Mouse (Mus musculus) urinary bladder, postnatal 36 days (tissue): ENCODE measurements at regions not wholly inside any gene's neighbourhood (a gene's known extent, or its start where the extent isn't known, plus 50 kb on each side); places are given as distances from the start of the nearest gene placed in this dataset.

Source experiments
- DNase-seq, 2 experiments: peaks; one replicate each; pipeline ENCODE4 v3.0.0; 2022; ENCODE audit warnings: low spot score in 2 of 2, mixed read lengths in 1 of 2

DNA sequence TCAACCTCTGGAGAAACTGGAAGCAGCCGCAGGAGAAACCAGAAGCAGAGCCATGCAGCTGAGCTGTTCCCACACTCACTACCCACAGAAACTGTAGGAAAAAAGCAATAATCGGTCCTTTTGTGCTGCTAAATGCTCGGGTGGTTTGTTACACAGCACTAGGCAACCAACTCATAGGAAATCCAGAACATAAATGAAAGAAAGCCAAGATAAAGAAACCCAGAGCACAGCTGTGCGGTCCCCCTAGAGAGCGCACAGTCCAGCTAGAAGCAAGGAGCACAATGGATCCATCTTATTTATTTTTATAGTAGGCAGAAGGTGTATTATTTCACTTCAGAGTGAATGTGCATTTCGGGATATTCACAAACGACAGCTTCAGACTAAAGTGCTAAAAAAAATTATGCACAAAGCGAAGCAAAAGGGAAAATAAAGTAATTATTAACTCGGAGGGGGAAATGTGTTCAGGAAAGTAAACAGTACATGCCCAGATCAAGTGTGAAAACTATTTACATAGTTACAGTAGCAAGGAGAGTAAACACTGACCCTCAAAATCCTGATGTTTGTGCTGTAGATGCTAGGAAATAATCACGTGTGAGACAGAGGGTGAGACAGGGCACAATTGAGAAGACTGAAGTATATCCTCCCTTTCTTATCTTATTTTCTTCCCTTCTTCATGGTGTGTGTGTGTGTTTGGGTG lies 204.4 kb upstream of the Noct start:
- no peak for DNase-seq

DNA sequence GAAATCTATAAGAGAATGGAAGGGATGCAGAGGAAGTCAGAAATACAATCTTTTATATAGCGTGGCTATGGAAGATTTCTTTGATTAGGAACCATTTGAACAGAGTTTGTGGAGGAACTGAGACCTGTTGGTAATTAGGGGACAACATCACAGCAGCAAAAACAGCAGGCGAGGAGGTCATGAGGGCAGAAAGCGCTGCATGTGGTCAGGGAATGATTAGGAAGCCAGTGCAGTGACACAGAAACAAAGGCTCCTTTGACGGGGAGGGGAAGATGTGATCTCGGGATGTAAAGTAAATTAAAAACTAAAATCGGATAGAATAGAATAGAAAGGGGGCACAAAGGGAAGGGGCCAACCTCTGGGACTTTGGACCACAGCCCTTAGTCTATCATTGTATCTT lies 199.6 kb upstream of the Noct start:
- no peak for DNase-seq

DNA sequence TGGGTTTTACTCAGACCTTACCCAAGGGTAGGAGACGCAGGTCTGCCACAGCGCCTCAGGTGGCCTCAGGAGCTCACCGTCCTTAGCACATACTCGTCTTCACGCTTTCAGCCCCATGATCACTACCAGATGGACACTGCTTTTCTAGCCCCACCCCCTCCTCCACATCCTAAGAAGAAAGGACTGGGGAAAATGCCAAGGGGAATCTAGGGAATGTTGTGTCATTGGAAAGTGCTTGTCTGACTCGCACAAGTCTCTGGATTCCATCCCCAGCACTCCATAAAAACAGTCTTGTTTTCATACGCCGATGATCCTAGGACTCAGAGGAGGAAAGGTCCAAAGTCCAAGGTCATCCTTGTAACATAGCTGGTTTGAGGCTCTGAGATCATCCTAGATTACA lies 192.4 kb upstream of the Noct start:
- DNase-seq = peak; percentile 20 to 31

DNA sequence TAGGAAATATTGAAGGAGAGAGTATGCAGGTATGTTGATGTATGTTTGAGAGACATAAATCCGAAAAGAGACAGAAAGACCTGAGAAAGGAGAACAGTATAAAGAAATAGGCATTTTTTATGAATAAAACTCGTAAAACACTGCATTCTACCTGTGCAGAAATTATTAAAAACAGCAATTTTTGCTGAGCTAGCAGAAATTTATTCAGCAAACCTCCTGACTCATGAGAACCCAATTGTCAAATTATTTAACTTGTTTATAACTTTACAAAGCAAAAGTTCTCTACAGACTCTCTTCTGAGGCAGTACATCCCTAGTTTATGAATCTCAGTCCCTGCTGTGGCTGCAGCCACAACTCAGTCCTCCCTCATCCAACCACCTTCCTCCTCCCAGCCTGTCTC lies 191.0 kb upstream of the Noct start:
- DNase-seq = no peak

DNA sequence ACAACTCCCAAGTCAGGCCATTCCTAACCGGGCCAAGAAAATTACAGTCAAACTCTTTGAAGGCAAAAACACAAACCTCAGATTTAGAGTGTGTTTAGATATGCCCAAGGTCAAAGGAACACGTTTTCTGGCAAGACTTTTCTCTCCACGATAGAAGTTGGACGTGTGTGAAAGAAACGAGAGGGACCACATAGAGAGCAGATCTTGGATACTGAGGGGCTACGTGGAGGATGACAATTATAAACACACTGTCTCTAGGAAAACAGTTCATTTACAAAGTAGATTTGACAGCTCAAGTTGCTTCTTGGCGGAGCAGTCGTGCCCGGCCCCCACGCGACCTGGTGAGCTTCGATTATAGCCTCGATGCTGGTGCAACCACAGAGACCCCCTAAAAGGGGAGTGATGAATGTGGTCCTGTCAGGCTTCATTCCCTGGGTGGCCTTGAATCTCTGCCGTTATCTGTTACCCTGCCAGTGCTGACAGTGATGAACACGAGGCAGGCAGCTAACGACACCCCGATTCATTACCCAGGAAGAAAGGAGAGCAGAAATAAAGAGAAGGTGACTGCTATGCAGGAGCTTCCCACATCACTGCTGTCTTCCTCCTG lies 187.4 kb upstream of the Noct start:
- DNase-seq = no peak

DNA sequence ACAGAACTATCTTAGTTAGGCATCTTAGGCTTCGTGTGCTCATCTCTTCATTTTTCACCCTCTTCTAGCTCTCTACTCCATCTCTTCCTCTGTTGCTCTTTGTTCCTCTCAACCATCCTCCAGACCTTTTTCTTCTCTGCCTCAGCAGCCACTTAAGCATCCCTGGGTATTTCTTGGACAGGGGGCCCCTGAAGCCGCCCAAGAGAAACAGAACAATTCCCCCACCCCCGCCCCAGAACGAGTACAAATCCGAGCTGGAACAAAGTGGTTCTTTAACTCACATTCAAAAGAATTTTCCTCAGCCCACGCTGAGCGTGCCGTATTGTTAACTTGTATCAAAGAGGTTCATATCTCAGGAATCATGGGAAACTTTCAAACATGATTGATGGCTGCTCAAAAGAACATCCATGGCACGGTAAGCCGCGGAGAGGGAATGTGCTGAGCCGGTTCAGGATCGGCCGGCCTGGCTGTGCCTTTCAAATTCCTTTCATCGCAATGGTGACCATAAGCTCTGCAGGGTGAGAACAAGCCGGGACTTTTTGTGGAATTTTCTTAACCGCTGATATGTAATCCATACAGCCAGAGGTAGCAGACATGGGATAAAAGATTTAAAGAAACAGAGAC lies 181.9 kb upstream of the Noct start:
- DNase-seq = no peak

DNA sequence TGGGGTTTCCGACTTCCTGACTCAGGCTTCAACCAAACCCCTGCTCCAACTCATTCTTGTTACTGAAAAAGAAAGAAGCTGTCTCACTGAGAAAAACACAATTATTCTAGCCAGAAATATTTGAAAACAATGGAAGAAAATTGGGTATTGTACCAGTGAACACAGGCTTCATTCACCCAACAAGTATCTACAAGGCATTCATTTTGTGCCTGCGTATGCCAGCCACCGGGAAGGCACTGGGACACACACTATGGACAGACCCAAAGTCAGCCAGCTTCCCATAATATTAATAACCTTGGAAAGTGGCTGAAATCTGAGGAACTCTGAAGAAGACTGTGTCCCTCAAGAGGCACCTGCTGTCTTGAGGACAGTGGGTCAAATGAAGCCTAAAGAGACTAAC lies 175.5 kb upstream of the Noct start:
- no peak for DNase-seq

DNA sequence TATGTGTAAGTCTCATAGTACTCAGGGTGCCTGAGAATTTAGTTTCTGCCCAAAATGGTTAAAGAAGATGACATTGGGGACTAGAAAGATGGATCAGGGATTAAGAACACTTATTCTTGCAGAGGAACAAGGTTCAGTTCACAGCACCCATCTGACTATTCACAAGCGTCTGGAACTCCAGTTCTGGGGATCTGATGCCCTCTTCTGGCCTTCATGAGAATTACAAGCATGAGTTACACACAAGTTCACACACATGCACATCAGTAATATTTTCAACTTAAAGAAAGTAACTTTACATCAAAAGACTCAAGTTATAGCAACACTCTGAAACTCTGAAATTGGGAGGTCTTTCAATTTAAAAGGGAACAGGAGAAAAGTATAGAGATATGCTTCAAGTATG lies 174.1 kb upstream of the Noct start:
- DNase-seq = no peak

DNA sequence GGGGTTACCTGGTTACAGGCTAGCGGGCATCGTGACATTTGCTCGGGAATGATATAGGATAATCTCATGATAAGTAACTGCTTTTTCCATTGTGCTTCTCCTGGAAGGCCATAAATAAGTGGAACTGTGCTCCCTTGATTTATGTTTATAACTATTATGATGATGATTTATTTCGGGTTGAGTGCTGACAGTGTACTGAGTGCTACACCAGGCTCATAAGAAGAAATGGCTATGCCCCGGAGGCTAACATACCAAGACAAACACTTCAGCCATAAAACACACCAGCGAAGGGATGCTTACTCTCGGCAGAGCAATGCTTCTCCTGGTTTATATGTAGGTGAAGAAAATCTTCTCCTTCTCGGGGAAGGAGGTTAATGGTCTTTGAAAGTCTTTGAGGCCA lies 169.2 kb upstream of the Noct start:
- no peak for DNase-seq

DNA sequence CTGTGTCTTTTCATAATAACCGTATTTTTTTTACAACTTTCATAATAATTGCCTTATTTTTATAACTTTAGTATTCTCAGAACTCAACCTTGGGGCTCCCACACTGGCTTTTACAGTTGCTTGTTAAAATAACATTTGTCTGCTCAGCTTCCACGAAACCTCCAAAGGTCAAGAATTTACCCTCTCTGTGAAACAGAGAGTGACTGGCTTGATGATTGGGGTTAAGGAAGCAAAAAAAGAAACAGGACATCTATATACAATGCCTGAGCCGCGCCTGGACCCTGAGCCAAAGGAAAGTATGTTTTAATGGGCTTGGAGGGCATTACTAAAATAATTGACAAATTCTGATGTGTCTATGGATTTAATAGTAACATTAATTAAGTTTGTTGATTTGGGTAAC lies 160.0 kb upstream of the Noct start:
- DNase-seq = no peak

DNA sequence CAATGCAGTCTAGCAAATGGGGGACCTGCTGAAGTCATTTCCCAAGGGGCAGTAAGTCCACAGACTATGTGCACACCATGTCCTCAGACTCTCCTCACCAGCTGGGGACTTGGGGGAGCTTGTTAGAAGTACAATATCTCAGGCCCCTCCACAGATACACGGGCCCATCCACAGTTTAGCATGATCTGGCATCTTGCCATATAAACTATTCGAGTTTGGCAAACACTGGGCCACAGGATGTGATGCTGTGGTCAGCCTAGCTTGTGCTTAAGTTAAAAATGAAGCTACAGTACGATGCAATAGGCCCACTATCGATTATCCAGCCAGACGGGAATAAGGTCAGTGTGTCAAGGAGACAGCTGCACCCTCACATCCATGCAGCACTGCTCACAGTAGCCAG lies 157.9 kb upstream of the Noct start:
- DNase-seq = no peak

DNA sequence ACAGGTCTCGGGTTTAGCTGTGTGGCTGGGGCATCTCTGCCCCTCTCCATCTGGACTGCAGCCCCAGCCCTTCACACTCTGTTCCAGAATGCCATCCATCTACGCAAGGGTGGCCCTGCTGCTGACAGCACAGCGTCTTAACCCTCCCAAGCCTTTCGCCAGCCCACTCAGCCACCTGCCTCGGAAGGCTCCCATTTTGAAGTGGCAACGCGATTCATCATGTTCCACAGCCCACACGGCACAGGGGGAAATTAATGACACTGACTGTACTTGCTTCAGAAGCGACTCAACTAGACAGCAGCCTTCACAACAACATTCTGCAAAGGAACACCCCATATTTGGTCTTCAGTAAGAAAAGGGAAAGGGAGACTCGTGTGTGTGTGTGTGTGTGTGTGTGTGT lies 151.8 kb upstream of the Noct start:
- DNase-seq = no peak

DNA sequence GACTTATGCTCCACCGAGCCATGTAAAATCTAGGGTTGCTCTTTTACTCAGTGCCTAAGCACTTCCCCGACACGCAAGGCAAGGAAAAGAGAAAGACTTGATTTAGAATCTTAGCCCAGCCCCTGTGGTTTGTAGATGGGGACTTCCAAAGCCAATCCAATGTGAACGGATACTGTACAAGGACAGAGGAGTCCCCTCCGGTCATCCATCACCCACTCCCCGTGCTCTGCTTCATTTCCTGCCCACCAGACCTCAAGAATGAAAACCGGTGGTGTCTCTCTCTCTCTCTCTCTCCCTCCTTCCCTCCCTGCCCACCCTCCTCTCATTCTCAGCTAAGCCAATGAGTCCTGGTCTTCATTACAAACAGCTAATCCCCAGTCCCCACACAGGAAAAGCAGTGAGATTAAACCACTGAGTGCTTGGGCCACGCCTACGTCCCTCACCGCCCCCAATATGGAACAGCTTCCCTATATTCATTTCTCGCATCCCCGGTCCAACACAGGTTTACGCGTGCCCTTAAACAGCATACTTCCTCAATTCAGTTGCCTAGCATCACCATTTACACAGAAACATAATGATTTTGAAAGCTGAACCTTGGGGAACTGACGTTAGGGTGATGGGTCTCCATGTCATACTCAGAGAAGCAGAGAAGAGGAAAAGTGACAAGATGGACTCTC lies 151.1 kb upstream of the Noct start:
- DNase-seq = no peak

DNA sequence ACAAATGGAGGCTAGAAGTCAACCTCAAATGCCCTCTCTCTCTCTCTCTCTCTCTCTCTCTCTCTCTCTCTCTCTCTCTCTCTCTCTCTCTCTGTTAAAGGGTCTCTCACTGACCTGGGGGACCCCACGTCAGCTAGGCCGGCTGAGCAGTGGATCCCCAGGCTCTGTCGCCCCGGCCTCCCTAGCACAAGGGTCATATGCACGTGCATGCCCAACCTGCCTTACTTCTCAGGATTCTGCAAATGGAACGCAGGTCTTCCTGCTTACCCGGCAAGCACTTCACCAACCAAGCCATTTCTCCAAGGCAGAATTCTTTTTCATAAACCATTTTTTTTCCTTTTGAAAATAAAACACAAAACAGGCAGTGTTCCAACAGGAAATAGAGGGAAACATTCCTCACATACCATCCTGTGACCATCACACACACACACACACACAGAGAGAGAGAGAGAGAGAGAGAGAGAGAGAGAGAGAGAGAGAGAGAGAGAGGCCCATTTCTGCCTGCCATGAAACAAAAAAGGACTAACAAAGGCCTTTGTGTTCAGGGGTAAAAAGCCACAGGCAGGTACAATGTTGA lies 150.4 kb upstream of the Noct start:
- no peak for DNase-seq

DNA sequence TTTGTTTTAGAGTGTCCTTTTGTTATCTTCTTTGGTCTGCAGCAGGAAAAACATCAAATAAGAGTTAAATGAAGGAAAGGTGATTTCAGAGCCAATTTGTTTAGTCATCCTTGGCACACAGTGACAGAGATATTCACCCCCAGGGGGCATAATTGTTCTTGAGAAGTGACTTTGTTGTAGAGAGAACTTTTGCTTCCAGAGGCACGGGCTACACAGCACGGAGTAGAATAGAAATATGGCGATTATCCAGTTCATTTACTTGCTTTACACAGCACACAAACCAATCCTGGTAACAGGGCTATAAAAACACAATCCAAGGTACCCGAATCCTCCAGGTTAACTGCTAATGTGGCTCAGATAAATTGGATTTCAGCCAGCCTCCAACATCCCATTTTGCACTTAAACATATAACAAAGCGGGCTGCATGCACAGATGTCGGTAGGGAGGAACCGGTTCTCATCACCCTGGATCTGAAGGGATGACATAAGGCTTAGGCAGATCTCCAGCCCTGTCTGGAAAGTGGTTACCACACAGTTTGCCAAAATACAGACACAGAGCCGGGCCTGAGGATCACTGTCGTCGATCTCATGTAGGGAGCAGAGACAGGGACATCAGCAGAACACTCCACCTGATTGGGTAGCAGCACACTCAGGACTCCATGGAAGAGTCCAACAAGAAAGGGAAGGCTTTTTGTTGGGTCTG lies 148.9 kb upstream of the Noct start:
- peak; percentile 11 to 13 for DNase-seq

DNA sequence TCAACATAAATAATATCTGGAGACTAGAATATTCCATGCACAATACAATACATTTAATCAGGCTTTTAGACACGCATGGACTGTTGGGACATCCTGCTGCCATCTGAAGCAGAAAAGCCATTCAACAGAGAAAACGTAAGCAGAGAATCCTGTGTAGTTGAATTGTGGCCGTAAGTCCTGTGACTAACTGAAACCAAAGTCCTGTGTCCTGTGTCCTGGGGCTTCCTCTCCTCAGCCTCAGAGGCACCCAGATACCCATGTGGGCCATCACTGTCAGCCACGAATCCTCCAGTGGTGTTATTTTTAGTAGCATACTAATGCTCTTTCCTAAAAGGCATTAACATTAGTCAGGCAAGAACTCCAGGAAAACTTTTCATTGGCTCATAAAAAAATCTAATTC lies 145.8 kb upstream of the Noct start:
- no peak for DNase-seq

DNA sequence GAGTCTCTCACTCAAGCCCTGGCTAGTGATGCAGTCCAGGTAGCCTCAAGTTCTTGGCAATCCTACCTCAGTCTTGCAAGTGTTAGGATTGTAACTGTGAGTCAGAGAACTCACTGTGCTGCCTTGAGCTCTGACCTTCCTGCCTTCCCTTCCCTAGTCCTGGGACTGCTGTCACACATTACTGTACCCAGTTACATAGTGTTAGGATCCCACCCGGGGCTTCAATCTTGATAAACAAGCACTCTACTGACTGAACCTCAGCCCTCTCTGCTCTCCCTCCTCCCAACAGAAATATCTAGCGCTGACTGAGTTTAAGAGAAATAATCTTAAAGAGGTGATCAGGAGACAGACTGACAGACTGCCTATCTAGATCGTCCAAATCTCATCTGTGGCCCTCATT lies 143.8 kb upstream of the Noct start:
- DNase-seq = no peak

DNA sequence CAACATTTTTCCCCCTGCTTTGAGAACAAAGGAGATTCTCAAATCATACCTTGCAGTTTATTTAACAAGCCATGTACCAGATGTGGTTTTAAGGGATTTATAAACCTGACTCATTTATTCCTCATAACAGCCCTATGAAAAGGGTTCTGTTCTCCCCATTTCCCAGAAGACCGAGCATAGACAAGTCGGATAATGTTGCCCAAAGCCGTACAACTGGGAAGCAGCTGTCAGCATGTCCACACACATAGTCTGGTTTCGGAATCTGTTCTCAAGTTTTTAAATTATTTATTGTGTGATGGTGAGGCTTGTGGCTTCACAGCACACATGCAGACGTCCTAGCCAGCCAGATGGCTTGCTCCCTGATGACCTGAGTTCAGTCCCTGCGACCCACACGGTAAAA lies 143.4 kb upstream of the Noct start:
- no peak for DNase-seq

DNA sequence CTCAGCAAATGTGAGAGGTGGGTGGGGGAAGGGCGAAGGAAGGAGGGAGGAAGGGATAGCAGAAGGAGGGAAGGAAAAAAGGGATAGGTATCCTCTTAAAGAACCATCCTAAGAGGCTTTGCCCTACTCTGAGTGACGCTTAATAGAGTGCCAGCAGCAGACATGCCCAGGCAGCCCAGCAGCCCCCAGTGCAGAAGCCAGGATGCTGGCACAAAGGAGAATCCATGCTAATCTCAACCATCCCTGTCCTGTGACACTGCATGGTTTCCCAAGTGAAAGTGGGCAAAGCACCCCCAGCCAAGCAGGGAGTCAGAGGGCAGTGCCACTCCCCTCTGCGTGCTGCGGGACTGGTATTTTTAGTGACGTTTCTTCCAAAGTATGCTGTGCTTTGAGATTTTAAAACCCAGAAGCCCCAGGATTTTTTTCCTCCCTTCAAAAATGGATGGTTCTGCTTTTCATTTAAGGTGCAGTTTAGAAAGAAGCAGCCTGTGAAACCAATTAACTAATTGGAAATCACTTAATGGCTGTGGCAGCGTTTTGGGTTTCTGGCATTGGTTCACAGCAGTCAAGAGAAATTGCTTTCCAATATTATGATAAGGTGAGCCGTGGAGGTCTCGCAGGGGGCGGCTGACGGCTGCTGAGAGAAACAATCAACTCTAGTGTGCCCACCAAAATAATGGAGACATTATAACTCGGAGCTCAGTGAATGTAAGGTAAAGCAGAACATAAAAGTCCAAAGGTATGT lies 141.2 kb upstream of the Noct start:
- DNase-seq = no peak

DNA sequence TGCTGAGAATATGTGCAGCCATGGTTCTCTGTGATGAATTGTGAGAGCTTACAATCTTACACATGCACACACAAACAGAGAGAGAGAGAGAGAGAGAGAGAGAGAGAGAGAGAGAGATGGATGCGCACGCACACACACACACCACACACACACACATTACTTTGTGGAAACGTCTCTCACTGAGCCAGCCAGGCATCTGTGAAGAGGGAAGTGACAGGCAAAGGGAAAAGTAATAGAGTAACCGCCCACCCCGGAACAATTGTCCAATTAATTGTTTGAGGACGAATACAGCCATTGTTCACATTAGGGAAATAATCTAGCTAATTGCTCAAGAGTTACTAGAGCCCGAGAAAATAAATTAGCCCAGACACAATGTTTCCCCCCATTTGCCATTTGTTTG lies 140.7 kb upstream of the Noct start:
- DNase-seq = no peak

DNA sequence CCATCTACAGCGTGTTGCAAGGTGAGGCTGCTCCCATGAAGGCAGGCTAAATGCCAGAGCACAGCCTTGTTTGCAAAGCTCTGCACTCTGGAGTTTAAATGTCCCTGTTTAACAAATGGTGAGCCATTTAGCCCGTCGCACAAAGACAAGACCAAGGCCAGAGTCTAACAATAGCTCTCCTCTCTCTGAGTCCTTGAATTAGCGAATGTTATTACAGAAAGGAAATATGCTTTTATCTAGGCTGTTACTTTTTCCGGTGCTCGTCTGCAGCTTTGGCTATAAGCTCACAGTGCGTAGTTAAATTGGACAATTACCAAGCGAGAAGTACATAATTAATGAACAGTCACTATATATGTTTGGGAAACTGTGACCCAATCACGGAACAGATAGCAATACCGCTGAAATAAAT lies 137.8 kb upstream of the Noct start:
- DNase-seq = no peak
